Mouse (Mus musculus) olfactory bulb, adult 2 months (tissue): ENCODE results near the gene Ccdc157.

ENCODE experiments used
- CTCF ChIP-seq: fragments of 200-500 bp; IDR thresholded peaks from 2 replicates; pipeline ENCODE4 v1.5.1; 2012; ENCODE audit warnings: low read depth, mild to moderate bottlenecking, low read length, moderate library complexity; ENCODE audit not compliant: insufficient read depth
- POLR2A ChIP-seq: fragments of 200-500 bp; IDR thresholded peaks from 2 replicates; pipeline ENCODE4 v1.6.1; 2012; ENCODE audit warnings: mild to moderate bottlenecking, low read depth, low read length, moderate library complexity; ENCODE audit not compliant: insufficient read depth

GRCm38 (mm10) chr11:4143281-4144062, 16.6 kb downstream of the Ccdc157 start:
- TF ChIP-seq POLR2A = no peak
- no peak for TF ChIP-seq CTCF
